Mouse (Mus musculus) testis, adult 2 months (tissue): ENCODE measurements at regions not wholly inside any gene's neighbourhood (a gene's known extent, or its start where the extent isn't known, plus 50 kb on each side); places are given as distances from the start of the nearest gene placed in this dataset.

ENCODE experiments used
- CTCF ChIP-seq: fragments of 200-500 bp; IDR thresholded peaks from 2 replicates; pipeline ENCODE4 v1.5.1; 2012; ENCODE audit warnings: low read depth, mild to moderate bottlenecking, inconsistent platforms, low read length, moderate library complexity; ENCODE audit not compliant: control insufficient read depth, insufficient read depth, insufficient replicate concordance
- POLR2A ChIP-seq: fragments of 200-500 bp; IDR thresholded peaks from 2 replicates; pipeline ENCODE4 v1.6.1; 2012; ENCODE audit warnings: low read depth, mild to moderate bottlenecking, inconsistent platforms, low read length, moderate library complexity; ENCODE audit not compliant: control insufficient read depth

DNA sequence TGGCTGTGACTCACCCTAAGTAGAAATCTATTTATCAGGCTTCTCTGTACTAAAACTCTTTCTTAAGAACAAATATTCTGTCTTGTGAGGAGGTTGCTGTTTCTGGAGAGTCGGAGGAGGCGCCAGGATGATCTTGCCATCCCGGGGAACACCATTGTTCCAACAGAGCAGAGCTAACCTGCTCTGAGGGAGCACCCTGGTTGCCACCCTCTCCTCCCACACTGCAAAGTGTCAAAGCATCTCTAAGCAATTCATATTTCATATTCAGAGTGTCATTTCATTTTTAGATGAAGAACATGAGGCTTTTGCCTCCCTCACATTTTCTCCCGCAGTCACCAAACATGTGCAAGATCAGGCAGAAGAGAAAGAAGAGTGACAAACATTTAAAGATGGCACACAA lies 90.3 kb downstream of the Sem1 start:
- TF ChIP-seq CTCF, result no peak
- TF ChIP-seq POLR2A, result no peak
